Mouse (Mus musculus) heart, embryonic 11.5 days (tissue): Measurements from ENCODE around the gene Spop. TPM values are rescaled to one million over a fixed set of nuclear protein-coding genes. Genes with fewer than 3 reads are reported as not detected.

Source experiments
- ATAC-seq: fragments of 200-750 bp; cut with Nextera tagmentation; replicated peaks from 2 replicates; pipeline ENCODE4 v1.8.0; 2017; ENCODE audit warnings: moderate library complexity; ENCODE audit not compliant: insufficient number of reproducible peaks, low FRiP score, low TSS enrichment
- H3K27ac ChIP-seq: fragments of 300-500 bp; sonication (generic); 2 replicates; pipeline ENCODE4 v1.5.1; 2014; ENCODE audit warnings: mild to moderate bottlenecking, low read depth, low read length
- H3K27me3 ChIP-seq: fragments of 300-500 bp; sonication (generic); 2 replicates; pipeline ENCODE4 v1.6.1; 2014; ENCODE audit warnings: mild to moderate bottlenecking, low read length, mixed read lengths; ENCODE audit not compliant: control insufficient read depth, insufficient read depth
- H3K36me3 ChIP-seq: fragments of 300-500 bp; sonication (generic); 2 replicates; pipeline ENCODE4 v1.6.1; 2014; ENCODE audit warnings: mild to moderate bottlenecking, low read length, moderate library complexity, mixed read lengths; ENCODE audit not compliant: control insufficient read depth, insufficient read depth
- H3K4me1 ChIP-seq: fragments of 300-500 bp; sonication (generic); 2 replicates; pipeline ENCODE4 v1.6.1; 2014; ENCODE audit warnings: low read length; ENCODE audit not compliant: control insufficient read depth, insufficient read depth
- H3K4me2 ChIP-seq: fragments of 300-500 bp; sonication (generic); 2 replicates; pipeline ENCODE4 v1.6.1; 2014; ENCODE audit warnings: mild to moderate bottlenecking, moderate library complexity
- H3K4me3 ChIP-seq: fragments of 300-500 bp; sonication (generic); 2 replicates; pipeline ENCODE4 v1.5.1; 2014; ENCODE audit warnings: low read depth, low read length
- H3K9ac ChIP-seq: fragments of 300-500 bp; sonication (generic); 2 replicates; pipeline ENCODE4 v1.6.1; 2014; ENCODE audit warnings: mild to moderate bottlenecking, low read depth, low read length, moderate library complexity
- H3K9me3 ChIP-seq: fragments of 300-500 bp; sonication (generic); replicated peaks from 2 replicates; pipeline ENCODE4 v1.6.1; 2016; ENCODE audit warnings: low read length; ENCODE audit not compliant: control insufficient read depth
- WGBS: fragments of 180-500 bp; shearing (Covaris S2); extraction: QIAGEN DNeasy Blood & Tissue Kit; methylation state at CpG from one replicate; pipeline ENCODE4 v1.1.7; 2014; ENCODE audit not compliant: insufficient replicate concordance; 5-methylcytosine and 5-hydroxymethylcytosine counted together
- polyA plus RNA-seq: library from polyadenylated mRNA; unstranded; fragments of >200 nt; fragmentation: Nextera tagmentation; extraction: Ambion mirVana; gene quantifications from 2 replicates; pipeline ENCODE4 v1.2.1, GENCODE M21; 2014

Spop gene
- polyA plus RNA-seq, 1 experiment from 2014 or later: 82.3 TPM

- Histone ChIP-seq H3K9ac (no peak overlapping the region), H3K9me3 (no peaks in the 10 kb centered on the region), H3K27ac (no peak overlapping the region), H3K4me3 (no peak overlapping the region), H3K27me3 (no peaks in the 10 kb centered on the region), H3K36me3 (no peaks in the 10 kb centered on the region), H3K4me1 (peaks cover 11% of the 10 kb centered on the region; the same call in 1 of the 2 replicates), H3K4me2 (peak overlapping the region; percentile 84)
- no peak for ATAC-seq
These were observed 2.1 kb downstream of the Spop start for GRCm38 (mm10) chr11:95415931-95416330.

- Histone ChIP-seq H3K27me3 (no peaks in the 10 kb centered on the region), H3K4me3 (no peak overlapping the region), H3K27ac (no peak overlapping the region), H3K36me3 (no peaks in the 10 kb centered on the region), H3K4me1 (peaks cover 11% of the 10 kb centered on the region; the same call in 1 of the 2 replicates), H3K4me2 (no peak overlapping the region), H3K9me3 (no peaks in the 10 kb centered on the region), H3K9ac (0 out of 2 replicates have a peak overlapping the region, but pooled peaks have one; percentile 23)
- ATAC-seq: no peak
- 77% methylated on average over 5 of the region's 5 CpGs for WGBS
These were observed 3.5 kb downstream of the Spop start for GRCm38 (mm10) chr11:95417341-95417740.

DNA sequence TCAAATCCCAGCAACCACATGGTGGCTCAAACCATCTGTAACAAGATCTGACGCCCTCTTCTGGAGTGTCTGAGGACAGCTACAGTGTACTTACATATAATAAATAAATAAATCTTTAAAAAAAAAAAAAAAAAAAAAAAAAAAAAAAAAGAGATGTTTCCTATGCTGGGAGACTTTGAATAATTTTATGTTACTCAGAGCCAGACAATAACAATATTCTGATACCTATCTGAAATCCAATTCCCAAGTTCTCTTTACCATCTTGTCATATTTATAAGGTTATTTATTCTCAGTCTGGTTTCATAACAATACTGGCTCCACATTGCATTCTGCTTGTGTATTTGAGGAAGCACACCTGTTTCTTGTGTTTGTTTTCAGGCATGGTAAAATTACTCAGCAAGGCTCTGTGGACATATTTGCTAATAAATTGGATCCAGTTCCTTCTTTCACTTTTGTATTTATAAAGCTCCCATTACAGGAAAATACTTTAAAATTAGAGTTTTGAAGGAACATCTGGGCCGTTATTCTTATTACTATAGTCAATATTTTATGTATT, 7.1 kb downstream of the Spop start:
- Histone ChIP-seq H3K4me3 (no peak overlapping the region), H3K27ac (no peak overlapping the region), H3K4me1 (peaks cover 6% of the 10 kb centered on the region; the same call in 1 of the 2 replicates), H3K27me3 (no peaks in the 10 kb centered on the region), H3K9me3 (no peaks in the 10 kb centered on the region), H3K9ac (no peak overlapping the region), H3K4me2 (no peak overlapping the region), H3K36me3 (no peaks in the 10 kb centered on the region)
- WGBS: 73% methylated on average over 2 of the region's 2 CpGs
- ATAC-seq: no peak

GRCm38 (mm10) chr11:95423505-95423904, 9.6 kb downstream of the Spop start:
- H3K27ac ChIP-seq: no peak overlapping the region
- WGBS: 76% methylated on average over 3 of the region's 3 CpGs
- H3K36me3 ChIP-seq: no peaks in the 10 kb centered on the region
- no peaks in the 10 kb centered on the region for H3K27me3 ChIP-seq
- H3K9me3 ChIP-seq: no peaks in the 10 kb centered on the region
- H3K4me2 ChIP-seq: no peak overlapping the region
- H3K4me1 ChIP-seq: no peaks in the 10 kb centered on the region
- no peak overlapping the region for H3K9ac ChIP-seq
- no peak overlapping the region for H3K4me3 ChIP-seq
- ATAC-seq: no peak

DNA sequence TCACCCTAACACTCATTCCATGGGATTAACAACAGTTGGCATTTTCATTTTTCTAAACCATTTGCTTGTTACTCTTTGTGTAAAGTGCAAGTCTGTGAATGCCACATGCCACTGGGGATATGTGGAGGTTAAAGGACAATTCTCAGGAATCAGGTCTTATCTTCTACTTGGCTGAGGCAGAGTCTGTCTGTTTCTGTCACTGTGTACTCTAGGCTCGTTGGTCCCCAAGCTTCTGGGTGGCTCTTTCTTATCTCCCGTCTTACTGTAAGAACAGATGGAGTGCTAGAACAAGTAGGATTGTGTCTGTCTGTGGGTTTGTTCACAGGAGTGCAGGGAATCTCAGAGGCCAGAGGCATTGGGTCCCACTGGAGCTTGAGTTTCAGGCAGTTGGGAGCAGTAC, 17.5 kb downstream of the Spop start:
- Histone ChIP-seq H3K4me1 (peaks cover 23% of the 10 kb centered on the region), H3K4me2 (no peak overlapping the region), H3K4me3 (no peak overlapping the region), H3K27ac (peak overlapping the region; percentile 41; the same call in 1 of the 2 replicates), H3K9me3 (no peaks in the 10 kb centered on the region), H3K27me3 (no peaks in the 10 kb centered on the region), H3K36me3 (peaks cover 3% of the 10 kb centered on the region; the same call in 1 of the 2 replicates), H3K9ac (no peak overlapping the region)
- WGBS: 11% methylated on average over 2 of the region's 2 CpGs
- ATAC-seq: no peak

GRCm38 (mm10) chr11:95432194-95432593, 18.3 kb downstream of the Spop start:
- Histone ChIP-seq H3K27ac (no peak overlapping the region), H3K4me2 (no peak overlapping the region), H3K9ac (no peak overlapping the region), H3K36me3 (peaks cover 3% of the 10 kb centered on the region; the same call in 1 of the 2 replicates), H3K9me3 (no peaks in the 10 kb centered on the region), H3K4me1 (peaks cover 23% of the 10 kb centered on the region), H3K27me3 (no peaks in the 10 kb centered on the region), H3K4me3 (no peak overlapping the region)
- ATAC-seq: no peak
- WGBS: 84% methylated on average over 2 of the region's 2 CpGs

DNA sequence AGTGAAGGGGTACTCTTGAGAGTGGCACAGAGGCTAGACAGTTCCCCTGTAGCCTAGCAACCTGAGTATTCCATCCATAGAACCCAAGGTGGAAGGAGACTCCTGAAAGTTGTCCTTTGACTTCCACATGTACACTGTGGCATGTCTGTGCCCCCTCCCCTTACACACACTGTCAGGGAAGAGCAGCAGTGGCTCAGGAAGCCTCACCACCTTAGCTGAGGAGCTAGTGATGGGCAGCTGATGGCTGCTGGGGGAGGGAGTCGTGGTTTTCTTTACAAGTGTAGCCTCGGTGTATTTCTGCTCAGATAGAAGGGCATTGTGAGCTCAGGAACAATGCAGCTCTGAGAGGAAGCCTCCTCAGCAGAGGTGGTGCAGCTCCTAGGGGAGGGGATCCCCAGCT, 31.5 kb downstream of the Spop start:
- Histone ChIP-seq H3K27ac (no peak overlapping the region), H3K4me2 (no peak overlapping the region), H3K36me3 (no peaks in the 10 kb centered on the region), H3K4me3 (no peak overlapping the region), H3K4me1 (peaks cover 8% of the 10 kb centered on the region; the same call in 1 of the 2 replicates), H3K9me3 (no peaks in the 10 kb centered on the region), H3K9ac (no peak overlapping the region), H3K27me3 (no peaks in the 10 kb centered on the region)
- WGBS: 38% methylated on average over 2 of the region's 2 CpGs
- ATAC-seq: no peak

- Histone ChIP-seq H3K27ac (no peak overlapping the region), H3K4me1 (peaks cover 8% of the 10 kb centered on the region; the same call in 1 of the 2 replicates), H3K27me3 (no peaks in the 10 kb centered on the region), H3K4me2 (no peak overlapping the region), H3K9ac (no peak overlapping the region), H3K4me3 (no peak overlapping the region), H3K9me3 (no peaks in the 10 kb centered on the region), H3K36me3 (0 out of 2 replicates have a peak, but pooled peaks cover 2% of the 10 kb centered on the region)
- 91% methylated on average over 6 of the region's 6 CpGs for WGBS
- ATAC-seq: no peak
These were observed 32.9 kb downstream of the Spop start for GRCm38 (mm10) chr11:95446580-95447305.
